Mouse (Mus musculus): ENCODE results near the gene Mst1r.

- TF ChIP-seq GATA1 (IDR thresholded peaks at IDR 0.05; ENCODE audit: borderline replicate concordance, low read length) (no peak), FLI1 (IDR thresholded peaks at IDR 0.05; ENCODE audit: low read length) (no peak)
Observed at GRCm38 (mm10) chr9:107963700-107964099, 57.0 kb downstream of the Mst1r start.
